ENCODE assay signal across 8 mouse cellular contexts in genomic region chr10:114801457-114802160, GRCm38 (mm10). TPM values are rescaled to one million over a fixed set of nuclear protein-coding genes. Genes with fewer than 3 reads are reported as not detected.
DNase-seq lines count a peak whose midpoint lies in the region; ATAC-seq and TF ChIP-seq lines count a peak whose summit lies in the region.

No protein-coding gene starts in this region.

- peak; percentile 49 for ATAC-seq in stomach, postnatal 0 days (ENCODE audit: low FRiP score, low TSS enrichment)
- no peak for ATAC-seq in monocyte, adult 5-6 weeks (replicated peaks; ENCODE audit: insufficient number of reproducible peaks, low FRiP score, low TSS enrichment, poor library complexity, severe bottlenecking)

- no peak for TF ChIP-seq CTCF in stomach, postnatal 0 days (IDR thresholded peaks at IDR 0.05; ENCODE audit: low read depth)

- H3K4me1 ChIP-seq in midbrain, embryonic 10.5 days, result peaks cover 28% of the 10 kb centered on the region
- H3K4me1 ChIP-seq in stomach, postnatal 0 days (replicated peaks; ENCODE audit: control insufficient read depth, insufficient read depth), result no peaks in the 10 kb centered on the region

- intact Hi-C loops in gastrocnemius, postnatal 36 days (cut with DNase I), result no loop called here

- H3K4me3 ChIP-seq in midbrain, embryonic 10.5 days, result peak overlapping the region; percentile 70
- H3K4me3 ChIP-seq in stomach, postnatal 0 days (ENCODE audit: low read depth, low read length), result peak overlapping the region; percentile 51

- peak overlapping the region; percentile 34; the same call in 1 of the 2 replicates for H3K27ac ChIP-seq in midbrain, embryonic 10.5 days (replicated peaks)
- no peak overlapping the region for H3K27ac ChIP-seq in stomach, postnatal 0 days (replicated peaks)

- H3K27me3 ChIP-seq in midbrain, embryonic 10.5 days (ENCODE audit: low read depth, poor library complexity, severe bottlenecking), result peaks cover 69% of the 10 kb centered on the region
- peaks cover 14% of the 10 kb centered on the region; the same call in 1 of the 2 replicates for H3K27me3 ChIP-seq in stomach, postnatal 0 days (ENCODE audit: control insufficient read depth, insufficient read depth, low read length)

- H3K9ac ChIP-seq in stomach, postnatal 0 days (ENCODE audit: low read length), result no peak overlapping the region; the same call in 1 of the 2 replicates

- no peak for TF ChIP-seq EP300 in stomach, postnatal 0 days (optimal IDR thresholded peaks at IDR 0.05)

- H3K4me2 ChIP-seq in stomach, postnatal 0 days (replicated peaks; ENCODE audit: low read depth), result peak overlapping the region; percentile 79

- H3K36me3 ChIP-seq in midbrain, embryonic 10.5 days, result no peaks in the 10 kb centered on the region
- H3K36me3 ChIP-seq in stomach, postnatal 0 days (ENCODE audit: control insufficient read depth, insufficient read depth, low read length), result no peaks in the 10 kb centered on the region

- under 1% methylated on average over 66 of the region's 66 CpGs for WGBS in midbrain, embryonic 10.5 days
- under 1% methylated on average over 61 of the region's 66 CpGs for WGBS in stomach, postnatal 0 days

- DNase-seq in urinary bladder, postnatal 14 days (ENCODE audit: low spot score), result peak; percentile 4
- no peak for DNase-seq in urinary bladder, postnatal 4 days (ENCODE audit: low spot score in 2 of 2)
- peak; percentile 71 for DNase-seq in embryo, embryonic 11 days
- peak; percentile 7 to 23 for DNase-seq in gastrocnemius, postnatal 36 days
- DNase-seq in kidney, postnatal 4 days, result peak; percentile 41 to 54
- DNase-seq in midbrain, embryonic 10.5 days (ENCODE audit: low spot score), result peak; percentile 75
- DNase-seq in stomach, postnatal 0 days (ENCODE audit: low spot score), result peak; percentile 15

- H3K9me3 ChIP-seq in midbrain, embryonic 10.5 days (replicated peaks), result no peaks in the 10 kb centered on the region
- H3K9me3 ChIP-seq in stomach, postnatal 0 days (ENCODE audit: control insufficient read depth, low read length), result no peaks in the 10 kb centered on the region

RNA-seq across cellular contexts. Expression of gene Trhde, which starts 0.5 kb away (rescaled TPM):
- total RNA-seq in gastrocnemius, postnatal 36 days (2021), result under 1 TPM; 0.26 to 0.35 TPM
- polyA plus RNA-seq in midbrain, embryonic 10.5 days (2016; fragmentation: Nextera tagmentation; extraction: Ambion mirVana), result 0.25 and 0.26 TPM in 2 replicates
- 0.08 and 0.15 TPM in 2 replicates for polyA plus RNA-seq in stomach, postnatal 0 days (2015; fragmentation: Nextera tagmentation; extraction: Ambion mirVana)
- not detected in 3 replicates for total RNA-seq in monocyte, adult 5-6 weeks (2017)

Comparison
In these comparisons a context has a peak if more than half of its experiments do, and no peak if none do; other contexts are left out.
1. DNase-seq: peak in urinary bladder, postnatal 14 days (single experiment), embryo, embryonic 11 days (single experiment), gastrocnemius, postnatal 36 days (2 of 2), kidney, postnatal 4 days (2 of 2), midbrain, embryonic 10.5 days (single experiment) and stomach, postnatal 0 days (single experiment); none in urinary bladder, postnatal 4 days (0 of 2).